Mouse (Mus musculus) thymus, adult 2 months (tissue): ENCODE data around the gene Pde4a.

Experiments used
- CTCF ChIP-seq: fragments of 200-500 bp; IDR thresholded peaks from 2 replicates; pipeline ENCODE4 v1.5.1; 2012; ENCODE audit warnings: mild to moderate bottlenecking, control low read depth, low read length, moderate library complexity, borderline replicate concordance; ENCODE audit not compliant: control insufficient read depth, poor library complexity, insufficient read depth; ENCODE audit errors: extremely low read depth
- POLR2A ChIP-seq: fragments of 200-500 bp; IDR thresholded peaks from 2 replicates; pipeline ENCODE4 v1.6.1; 2012; ENCODE audit warnings: mild to moderate bottlenecking, low read length, control low read depth, moderate library complexity; ENCODE audit not compliant: control insufficient read depth, poor library complexity, insufficient read depth; ENCODE audit errors: extremely low read depth

DNA sequence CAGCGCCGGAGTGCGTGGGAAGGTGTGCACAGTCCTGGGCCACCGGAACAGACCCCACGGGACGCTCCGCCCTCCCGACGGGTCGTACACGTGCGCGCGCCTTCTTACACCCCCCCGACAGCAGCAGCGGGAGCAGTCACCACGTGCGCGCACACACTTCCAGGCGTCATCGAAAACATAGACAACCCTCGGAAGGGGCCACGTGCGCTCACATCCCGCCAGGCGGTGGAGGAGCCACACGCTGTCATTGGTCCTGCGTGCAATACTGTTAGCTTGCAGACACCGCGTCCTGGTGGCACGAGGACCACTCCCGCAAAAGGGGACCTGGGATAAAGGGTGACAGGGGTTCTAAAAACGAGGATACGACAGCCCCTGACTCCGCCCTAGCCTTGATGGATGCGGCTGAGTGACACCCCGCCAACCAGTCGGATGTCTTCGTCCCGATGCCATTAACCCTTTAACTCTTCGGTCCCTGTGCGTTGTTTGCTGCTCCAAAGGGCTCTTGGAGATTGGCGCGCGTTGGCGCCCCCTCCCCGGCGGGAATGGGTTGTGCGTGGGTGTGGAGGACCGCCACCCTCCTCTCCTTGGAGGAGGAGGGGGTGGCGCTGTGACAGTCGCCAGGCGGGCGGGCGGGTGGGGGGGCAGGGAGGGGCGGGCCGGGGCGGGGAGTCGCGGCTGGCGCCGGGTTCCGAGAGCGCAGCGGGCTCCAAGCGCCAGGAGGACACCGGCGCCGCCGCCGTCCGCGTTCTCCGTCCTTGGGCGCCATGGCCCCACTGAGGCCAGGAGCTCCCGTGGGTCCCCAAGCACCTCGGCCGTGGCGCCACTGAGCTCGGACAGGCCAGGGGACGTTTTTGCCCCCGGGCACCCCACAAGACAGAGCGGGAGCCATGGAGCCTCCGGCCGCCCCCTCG, at the start of gene Pde4a:
- TF ChIP-seq CTCF (no peak; the same call in 1 of the 2 replicates), POLR2A (no peak)
